Mouse (Mus musculus) spleen, adult 2 months (tissue): ENCODE results near the gene Gm8011.
"Not testable (repeated sequence)": the region's sequence is repeated elsewhere in the genome, so short reads cannot be mapped to it uniquely, and the experiment has no call there.

Experiments used
- CTCF ChIP-seq: fragments of 200-500 bp; IDR thresholded peaks from 2 replicates; pipeline ENCODE4 v1.5.1; 2011; ENCODE audit warnings: mild to moderate bottlenecking, inconsistent platforms; ENCODE audit not compliant: insufficient read depth, insufficient read length, insufficient replicate concordance; ENCODE audit errors: extremely low read depth
- POLR2A ChIP-seq: fragments of 200-500 bp; IDR thresholded peaks from 2 replicates; pipeline ENCODE4 v1.6.1; 2011; ENCODE audit warnings: low read depth, low read length, inconsistent platforms

GRCm38 (mm10) chr14:42439573-42439972, 24.1 kb upstream of the Gm8011 start, which contains the start of gene Gm8005:
- not testable (repeated sequence) for TF ChIP-seq CTCF, POLR2A
